Mouse (Mus musculus) B cell, adult 2 months (primary cell): Measurements from ENCODE around the gene Gm11555.
"Not testable (repeated sequence)": the region's sequence is repeated elsewhere in the genome, so short reads cannot be mapped to it uniquely, and the experiment has no call there.

Experiments
- DNase-seq, 2 experiments: peaks; one replicate each; pipeline ENCODE4 v3.0.0; 2022

Gm11555 gene

GRCm38 (mm10) chr11:99650136-99650535, at the start of gene Gm11555:
Gene Gm11555, minus strand, starts transcription at chr11:99650236.
- DNase-seq: no peak

GRCm38 (mm10) chr11:99690463-99690862, 40.4 kb upstream of the Gm11555 start, which contains the start of gene Gm14190:
Gene Gm14190, minus strand, starts transcription at chr11:99690740.
- no peak for DNase-seq

- DNase-seq: not testable (repeated sequence)
Observed at GRCm38 (mm10) chr11:99685235-99685634, 35.2 kb upstream of the Gm11555 start.

GRCm38 (mm10) chr11:99683481-99683880, 33.4 kb upstream of the Gm11555 start:
- DNase-seq: no peak

DNA sequence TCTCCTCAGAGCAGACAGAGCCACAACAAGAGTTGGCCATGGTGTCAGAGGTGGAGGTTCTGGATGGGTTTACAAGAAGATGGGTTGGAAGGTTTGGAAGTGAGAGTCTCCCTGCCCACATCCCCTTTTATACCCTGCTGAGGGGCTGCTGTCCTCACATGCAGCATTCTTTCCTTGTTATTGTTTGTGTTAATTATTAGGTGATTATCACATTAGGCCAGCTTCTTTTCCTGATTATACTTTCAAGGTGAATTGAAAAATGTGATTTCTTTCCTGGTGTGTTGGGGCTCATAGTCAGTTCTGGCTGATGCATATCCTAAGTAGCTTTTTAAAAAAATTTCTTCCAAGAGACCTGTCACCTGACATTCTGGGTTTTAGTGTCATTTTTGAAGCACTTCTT, 15.8 kb upstream of the Gm11555 start, which contains the start of gene Krtap4-6:
Krtap4-6 (minus strand) TSS at position 101 of the 400 bp plus-strand sequence.
- no peak for DNase-seq

DNA sequence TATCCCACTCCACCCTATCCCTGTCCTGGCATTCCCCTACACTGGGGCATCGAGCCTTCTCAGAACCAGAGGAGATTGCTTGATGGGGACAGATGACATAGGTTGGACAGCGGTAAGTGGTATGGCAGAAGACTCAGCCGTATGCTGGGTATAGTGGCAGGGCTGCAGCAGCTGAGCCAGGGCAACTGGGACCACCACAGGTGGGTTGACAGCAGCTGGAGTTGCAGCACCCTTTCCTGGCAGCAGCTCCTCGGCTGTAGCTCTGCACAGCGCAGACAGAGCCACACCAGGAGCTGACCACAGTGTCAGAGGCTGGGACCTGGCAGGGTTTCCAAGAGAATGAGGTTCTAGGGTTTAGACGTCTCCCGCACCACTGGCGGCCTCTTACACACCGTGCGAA, 12.8 kb upstream of the Gm11555 start:
- no peak for DNase-seq

- no peak for DNase-seq
Observed at GRCm38 (mm10) chr11:99659256-99659655, 9.2 kb upstream of the Gm11555 start.

DNA sequence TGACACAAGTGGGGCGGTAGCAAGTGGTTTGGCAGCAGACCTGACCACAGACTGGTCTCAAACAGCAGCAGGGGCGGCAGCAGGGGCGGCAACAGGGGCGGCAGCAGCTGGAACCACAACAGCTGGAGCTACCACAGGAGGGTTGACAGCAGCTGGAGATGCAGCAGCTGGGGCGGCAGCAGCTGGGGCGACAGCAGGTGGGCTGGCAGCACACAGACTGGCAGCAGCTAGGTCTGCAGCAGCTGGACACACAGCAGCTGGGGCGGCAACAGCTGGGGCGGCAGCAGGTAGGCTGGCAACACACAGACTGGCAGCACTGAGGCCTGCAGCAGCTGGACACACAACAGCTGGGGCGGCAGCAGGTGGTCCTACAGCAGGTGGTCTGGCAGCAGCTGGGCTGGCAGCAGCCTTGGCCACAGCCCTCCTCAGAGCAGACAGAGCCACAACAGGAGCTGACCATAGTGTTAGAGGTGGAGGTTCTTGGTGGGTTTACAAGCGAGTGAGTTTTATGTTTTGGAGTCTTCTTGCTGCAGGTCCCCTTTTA, 8.5 kb upstream of the Gm11555 start, which contains the start of gene Gm11563:
Gm11563 (minus strand) TSS at position 494 of the 544 bp plus-strand sequence.
- not testable (repeated sequence) for DNase-seq

DNA sequence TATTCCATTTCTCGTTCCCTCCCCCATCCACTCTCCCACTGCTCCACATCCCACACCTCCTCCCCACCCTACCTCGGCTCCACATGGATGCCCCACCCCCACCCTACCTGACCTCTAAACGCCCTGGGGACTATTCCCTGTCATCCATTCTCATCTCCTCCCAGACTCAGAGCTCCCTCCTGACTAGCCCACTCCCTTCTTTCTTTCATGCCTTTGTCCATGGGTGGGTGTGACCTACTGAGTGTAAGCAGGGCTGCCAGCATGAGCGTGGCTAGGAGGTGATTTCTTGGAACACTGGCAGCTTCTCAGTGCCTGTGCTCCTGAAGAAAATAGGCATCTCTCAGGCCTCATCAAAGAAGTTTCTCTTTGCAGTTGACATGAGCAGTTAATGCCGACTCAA, 7.0 kb upstream of the Gm11555 start:
- DNase-seq: no peak

- DNase-seq: no peak
Observed at GRCm38 (mm10) chr11:99646444-99646843, 3.6 kb downstream of the Gm11555 start.

- no peak for DNase-seq
Observed at GRCm38 (mm10) chr11:99644351-99644750, 5.7 kb downstream of the Gm11555 start.

- DNase-seq: not testable (repeated sequence)
Observed at GRCm38 (mm10) chr11:99643635-99644139, 6.3 kb downstream of the Gm11555 start, which contains the start of gene Krtap4-7. Gene Krtap4-7, minus strand, starts transcription at chr11:99644089.

DNA sequence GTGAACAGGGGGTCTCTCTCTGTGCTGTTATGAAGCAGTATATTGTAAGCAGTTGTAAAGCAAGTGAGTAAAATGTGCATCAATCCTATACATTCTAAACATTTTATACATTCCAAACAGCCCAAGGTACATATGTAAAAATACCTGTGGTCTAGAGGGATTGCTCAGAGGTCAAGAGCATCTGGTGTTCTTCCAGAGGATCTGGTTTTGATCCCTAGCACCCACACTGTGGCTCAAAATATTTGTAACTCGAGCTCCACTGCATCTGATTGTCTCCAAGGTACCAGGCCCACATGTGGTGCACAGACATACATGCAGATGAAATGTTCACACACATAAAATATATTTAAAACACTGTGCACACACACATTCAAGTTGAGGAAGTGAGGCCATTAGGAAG, 9.1 kb downstream of the Gm11555 start:
- no peak for DNase-seq

DNA sequence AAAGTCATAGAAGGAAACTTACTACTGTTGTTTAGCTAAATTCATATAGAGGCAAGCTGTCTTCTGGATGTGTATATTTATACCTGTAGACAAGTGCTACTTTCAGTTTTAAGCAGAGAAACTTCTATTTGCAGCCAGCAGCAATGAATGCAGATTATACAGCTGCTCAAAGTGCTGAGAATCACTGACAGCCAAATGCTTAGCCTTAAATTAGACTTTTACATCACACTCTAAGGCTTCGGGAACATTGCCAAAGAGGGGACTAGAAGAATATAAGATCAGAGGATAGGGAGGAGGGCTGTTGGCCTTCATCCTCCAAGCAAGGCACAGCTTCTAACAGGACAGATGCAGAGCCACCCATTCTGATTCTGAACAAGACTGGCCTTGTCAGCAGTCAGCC, 12.9 kb downstream of the Gm11555 start:
- DNase-seq: no peak

DNA sequence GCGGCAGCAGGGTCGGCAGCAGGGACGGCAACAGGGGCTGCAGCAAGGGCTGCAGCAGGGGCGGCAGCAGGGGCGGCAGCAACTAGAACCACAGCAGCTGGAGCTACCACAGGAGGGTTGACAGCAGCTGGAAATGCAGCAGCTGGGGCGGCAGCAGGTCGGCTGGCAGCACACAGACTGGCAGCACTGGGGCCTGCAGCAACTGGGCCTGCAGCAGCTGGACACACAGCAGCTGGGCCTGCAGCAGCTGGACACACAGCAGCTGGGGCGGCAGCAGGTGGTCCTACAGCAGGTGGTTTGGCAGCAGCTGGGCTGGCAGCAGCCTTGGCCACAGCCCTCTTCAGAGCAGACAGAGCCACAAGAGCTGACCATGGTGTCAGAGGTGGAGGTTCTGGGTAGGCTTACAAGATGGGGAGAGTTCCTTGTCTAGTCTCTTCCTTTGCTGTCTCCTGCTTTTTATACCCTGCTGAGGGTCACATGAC, 15.3 kb downstream of the Gm11555 start, which contains the start of gene Krtap4-2:
Krtap4-2 (minus strand) TSS at position 432 of the 482 bp plus-strand sequence.
- no peak for DNase-seq

DNA sequence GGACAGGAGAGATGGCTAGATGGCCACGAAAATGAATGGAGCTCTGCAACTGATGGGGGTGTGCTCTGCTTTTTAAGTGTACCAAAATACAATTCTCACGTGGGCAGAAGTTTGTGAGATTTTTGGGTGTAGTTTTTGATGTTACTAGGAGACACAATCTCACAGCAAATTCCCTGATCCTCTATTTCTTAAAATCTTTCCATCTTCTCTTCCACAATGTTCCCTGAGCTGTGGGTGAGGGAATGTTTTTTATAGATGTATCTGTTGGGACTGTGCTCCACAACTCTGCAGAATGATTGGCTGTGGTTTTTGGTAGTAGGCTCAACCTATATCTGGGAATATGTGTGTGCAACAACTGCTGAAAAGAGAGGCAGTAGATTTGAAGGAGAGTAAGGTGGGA, 16.7 kb downstream of the Gm11555 start:
- no peak for DNase-seq

DNA sequence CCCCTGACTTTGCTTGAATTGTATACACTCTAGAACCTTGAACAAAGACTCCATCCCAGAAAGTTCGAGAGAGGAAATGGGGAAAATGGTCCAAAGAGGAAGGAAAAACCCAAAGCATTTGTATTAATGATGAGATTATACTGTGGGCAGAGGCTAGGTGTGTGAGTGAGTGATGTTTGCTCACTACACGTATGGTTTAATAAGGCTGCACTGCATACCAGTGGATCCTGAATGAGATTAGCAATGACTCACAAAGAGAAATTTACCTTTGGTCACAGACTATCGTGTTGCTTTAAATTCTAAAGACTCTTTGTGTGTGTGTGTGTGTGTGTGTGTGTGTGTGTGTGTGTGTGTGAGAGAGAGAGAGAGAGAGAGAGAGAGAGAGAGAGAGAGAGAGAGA, 19.1 kb downstream of the Gm11555 start:
- DNase-seq: no peak

DNA sequence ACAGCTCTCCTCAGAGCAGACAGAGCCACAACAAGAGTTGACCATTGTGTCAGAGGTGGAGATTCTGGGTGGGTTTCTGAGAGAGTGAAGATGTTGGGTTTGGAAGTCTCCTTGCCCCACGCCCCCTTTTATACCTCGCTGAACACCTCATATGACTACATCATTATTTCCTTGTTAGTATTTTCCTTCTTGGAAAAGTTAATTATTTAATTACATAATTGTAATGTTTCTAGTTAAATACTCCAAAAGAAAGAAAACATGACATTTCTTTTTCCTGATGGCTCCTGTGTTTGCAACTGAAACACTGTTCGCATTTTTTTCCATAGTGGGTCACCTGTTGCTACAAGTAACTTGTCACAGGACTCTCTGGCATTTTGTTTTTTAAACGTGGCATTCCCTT, 21.9 kb downstream of the Gm11555 start, which contains the start of gene Krtap4-1:
Krtap4-1 (minus strand) TSS at position 101 of the 400 bp plus-strand sequence.
- no peak for DNase-seq

DNA sequence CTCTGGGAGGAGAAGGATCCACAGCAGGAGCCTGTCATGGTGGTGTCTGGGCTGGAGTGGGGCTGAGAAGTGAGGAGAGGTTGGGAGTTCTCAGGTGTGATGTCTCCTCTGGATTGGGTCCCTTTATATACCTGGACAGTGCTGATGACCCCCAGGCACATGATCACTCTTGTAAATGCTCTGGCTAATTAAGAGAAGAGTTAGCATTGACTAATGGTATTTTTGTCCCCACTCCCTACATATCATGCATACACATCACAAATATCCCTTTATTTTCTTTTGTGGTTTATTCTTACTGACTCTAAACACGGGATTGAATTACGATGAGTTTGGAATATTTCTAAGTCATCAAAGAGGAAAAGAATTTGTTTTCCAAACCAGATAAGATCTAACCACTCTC, 29.7 kb downstream of the Gm11555 start, which contains the start of gene Gm11562:
Gm11562 (minus strand) TSS at position 101 of the 400 bp plus-strand sequence.
- no peak for DNase-seq

DNA sequence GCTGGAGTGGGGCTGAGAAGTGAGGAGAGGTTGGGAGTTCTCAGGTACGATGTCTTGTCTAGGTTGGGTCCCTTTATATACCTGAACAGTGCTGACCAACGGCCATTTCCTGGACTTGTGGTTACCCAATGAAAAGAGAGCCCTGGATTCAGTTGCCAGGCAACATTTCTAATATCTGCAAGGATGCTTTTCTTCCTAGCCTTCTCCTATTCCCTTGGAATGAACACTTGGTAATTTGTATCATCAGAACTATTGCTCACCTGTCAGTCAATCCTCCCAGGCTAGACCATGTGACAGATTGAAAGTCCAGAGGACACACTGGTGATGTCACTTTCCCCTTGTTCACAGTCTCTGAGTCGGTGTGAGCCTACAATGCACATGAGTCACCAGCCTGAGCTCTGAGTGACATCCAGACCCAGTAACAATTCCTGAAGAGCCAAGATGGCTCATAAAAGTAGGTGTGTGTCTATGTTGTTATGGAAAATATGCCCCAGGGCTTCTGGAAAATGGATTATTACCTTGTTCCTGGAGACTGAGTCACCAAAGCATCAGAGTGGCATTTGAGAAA, 35.2 kb downstream of the Gm11555 start, which contains the start of gene Krtap2-4:
Krtap2-4 (minus strand) TSS at position 51 of the 568 bp plus-strand sequence.
- no peak for DNase-seq

DNA sequence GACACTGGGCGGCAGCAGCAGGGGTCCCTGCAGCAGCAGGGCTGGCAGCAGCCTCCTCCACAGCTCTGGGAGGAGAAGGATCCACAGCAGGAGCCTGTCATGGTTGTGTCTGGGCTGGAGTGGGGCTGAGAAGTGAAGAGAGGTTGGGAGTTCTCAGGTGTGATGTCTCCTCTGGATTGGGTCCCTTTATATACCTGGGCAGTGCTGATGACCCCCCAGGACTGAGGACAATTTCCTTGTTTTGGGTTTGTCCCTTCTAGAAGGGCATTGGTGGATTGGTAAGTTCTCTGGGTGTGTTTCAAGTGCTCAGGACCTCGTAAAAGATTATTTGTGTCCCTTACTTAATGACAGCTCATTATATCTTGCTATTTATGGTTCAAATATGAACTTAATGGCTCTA, 39.9 kb downstream of the Gm11555 start, which contains the start of gene Gm11937:
Gm11937 (minus strand) TSS at position 101 of the 400 bp plus-strand sequence.
- not testable (repeated sequence) for DNase-seq

- DNase-seq: no peak
Observed at GRCm38 (mm10) chr11:99609126-99609525, 40.9 kb downstream of the Gm11555 start.

- not testable (repeated sequence) for DNase-seq
Observed at GRCm38 (mm10) chr11:99603208-99603607, 46.8 kb downstream of the Gm11555 start, which contains the start of gene Gm11938. Gene Gm11938, minus strand, starts transcription at chr11:99603308.
